Mouse (Mus musculus) hindbrain, embryonic 13.5 days (tissue): ENCODE data around the gene Sema4f. TPM values are rescaled to one million over a fixed set of nuclear protein-coding genes. Genes with fewer than 3 reads are reported as not detected.

ENCODE experiments used
- ATAC-seq: fragments of 200-750 bp; cut with Nextera tagmentation; 2 replicates; pipeline ENCODE4 v1.8.0; 2017; ENCODE audit warnings: moderate TSS enrichment; ENCODE audit not compliant: low FRiP score
- H3K27ac ChIP-seq: fragments of 300-500 bp; sonication (generic); 2 replicates; pipeline ENCODE4 v1.5.1; 2015; ENCODE audit warnings: inconsistent platforms, mild to moderate bottlenecking, moderate library complexity
- H3K27me3 ChIP-seq: fragments of 300-500 bp; sonication (generic); 2 replicates; pipeline ENCODE4 v1.6.1; 2015; ENCODE audit warnings: mild to moderate bottlenecking, inconsistent platforms
- H3K36me3 ChIP-seq: fragments of 300-500 bp; sonication (generic); 2 replicates; pipeline ENCODE4 v1.6.1; 2015; ENCODE audit warnings: mild to moderate bottlenecking, inconsistent platforms
- H3K4me1 ChIP-seq: fragments of 300-500 bp; sonication (generic); replicated peaks from 2 replicates; pipeline ENCODE4 v1.6.1; 2015; ENCODE audit warnings: inconsistent platforms
- H3K4me2 ChIP-seq: fragments of 300-500 bp; sonication (generic); 2 replicates; pipeline ENCODE4 v1.6.1; 2015; ENCODE audit warnings: inconsistent platforms, mild to moderate bottlenecking, moderate library complexity
- H3K4me3 ChIP-seq: fragments of 300-500 bp; sonication (generic); 2 replicates; pipeline ENCODE4 v1.5.1; 2015; ENCODE audit warnings: mild to moderate bottlenecking, inconsistent platforms
- H3K9ac ChIP-seq: fragments of 300-500 bp; sonication (generic); 2 replicates; pipeline ENCODE4 v1.6.1; 2015; ENCODE audit warnings: mild to moderate bottlenecking, inconsistent platforms
- H3K9me3 ChIP-seq: fragments of 300-500 bp; sonication (generic); 2 replicates; pipeline ENCODE4 v1.6.1; 2016; ENCODE audit warnings: inconsistent platforms
- WGBS: fragments of 180-500 bp; shearing (Covaris S2); methylation state at CpG from one replicate; pipeline ENCODE4 v1.1.7; 2015; 5-methylcytosine and 5-hydroxymethylcytosine counted together
- polyA plus RNA-seq: library from polyadenylated mRNA; unstranded; fragments of >200 nt; fragmentation: Nextera tagmentation; extraction: Ambion mirVana; gene quantifications from 2 replicates; pipeline ENCODE4 v1.2.1, GENCODE M21; 2015

Sema4f gene
- polyA plus RNA-seq, 1 experiment from 2014 or later, result 17.5 TPM

DNA sequence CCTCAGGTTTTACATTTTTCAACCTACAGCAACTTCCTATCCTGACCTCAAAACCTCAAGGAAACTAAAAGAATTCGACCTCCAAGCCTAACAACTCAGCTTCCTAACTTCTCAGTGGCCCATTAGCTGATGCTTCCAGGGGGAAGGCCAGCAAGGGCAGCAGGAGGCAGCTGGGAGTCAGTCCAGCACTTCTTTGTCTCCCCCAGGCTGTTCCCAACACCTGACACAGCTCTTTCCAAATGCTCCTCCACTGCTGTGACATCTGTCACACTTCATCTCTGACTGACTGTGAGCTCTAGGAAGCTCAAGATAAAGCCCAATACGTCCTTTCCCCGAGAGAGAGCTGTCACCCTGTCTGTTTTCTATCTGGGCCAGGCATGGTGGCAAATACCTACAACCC lies 55.0 kb downstream of the Sema4f start:
- H3K27me3 ChIP-seq, result no peaks in the 10 kb centered on the region
- H3K27ac ChIP-seq, result no peak overlapping the region
- no peaks in the 10 kb centered on the region for H3K4me1 ChIP-seq
- no peak overlapping the region for H3K9ac ChIP-seq
- no peak overlapping the region for H3K4me3 ChIP-seq
- no peak overlapping the region for H3K4me2 ChIP-seq
- no peaks in the 10 kb centered on the region for H3K36me3 ChIP-seq
- 80% methylated on average over 3 of the region's 3 CpGs for WGBS
- H3K9me3 ChIP-seq, result no peaks in the 10 kb centered on the region
- ATAC-seq, result no peak

DNA sequence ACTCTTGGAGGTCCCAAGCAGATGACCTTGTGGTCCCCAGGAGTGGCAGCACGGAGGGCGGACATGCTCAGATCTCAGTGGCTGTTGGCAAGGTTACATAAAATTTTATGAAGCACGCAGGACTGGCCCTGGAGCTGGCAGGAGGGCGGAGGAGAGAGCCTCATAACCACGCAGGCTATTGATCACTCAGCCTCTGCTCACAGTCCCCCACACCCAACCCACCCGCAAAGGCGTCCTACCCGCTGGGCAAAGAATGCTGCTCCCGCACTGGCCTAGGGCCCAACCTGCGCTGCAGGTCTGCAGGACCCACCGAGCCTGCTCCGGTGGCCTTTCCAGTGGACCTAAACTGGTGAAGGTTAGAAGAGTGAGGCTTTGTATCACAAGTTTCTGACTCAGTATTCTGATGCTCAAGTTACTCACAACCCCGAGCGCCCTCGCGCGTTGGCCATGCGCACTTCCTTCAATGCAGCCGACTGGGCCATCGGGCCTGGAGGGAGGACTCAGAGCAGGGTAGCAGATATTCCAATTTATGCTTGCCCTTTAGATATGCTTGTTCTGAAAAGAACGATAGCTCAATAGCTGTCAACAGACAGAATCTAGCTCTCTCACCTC lies 58.0 kb downstream of the Sema4f start:
- no peak overlapping the region for H3K4me2 ChIP-seq
- no peaks in the 10 kb centered on the region for H3K36me3 ChIP-seq
- H3K27ac ChIP-seq, result no peak overlapping the region
- no peak overlapping the region for H3K4me3 ChIP-seq
- H3K4me1 ChIP-seq, result no peaks in the 10 kb centered on the region
- 57% methylated on average over 21 of the region's 21 CpGs for WGBS
- ATAC-seq, result no peak
- no peak overlapping the region for H3K9ac ChIP-seq
- H3K27me3 ChIP-seq, result no peaks in the 10 kb centered on the region
- H3K9me3 ChIP-seq, result no peaks in the 10 kb centered on the region

DNA sequence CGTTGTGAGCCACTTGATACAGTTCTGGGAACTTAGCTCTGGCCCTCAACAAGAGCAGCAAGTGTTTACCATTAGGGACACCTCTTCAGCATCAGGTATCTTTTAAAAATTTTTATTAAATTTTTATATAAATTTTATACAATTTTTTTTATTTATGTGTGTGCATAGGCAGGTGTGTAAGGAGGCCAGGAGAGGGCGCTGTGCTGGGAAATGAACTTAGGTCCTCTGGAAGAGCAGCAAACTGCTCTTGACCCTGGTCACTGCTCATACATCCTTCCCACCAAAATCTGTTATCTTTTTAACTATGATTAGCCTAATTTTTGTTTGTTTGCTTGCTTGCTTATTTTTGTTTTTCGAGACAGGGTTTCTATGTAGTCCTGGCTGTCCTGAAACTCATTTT lies 58.8 kb downstream of the Sema4f start:
- no peak overlapping the region for H3K9ac ChIP-seq
- no peaks in the 10 kb centered on the region for H3K36me3 ChIP-seq
- no peak overlapping the region for H3K4me3 ChIP-seq
- H3K9me3 ChIP-seq, result no peaks in the 10 kb centered on the region
- H3K27me3 ChIP-seq, result no peaks in the 10 kb centered on the region
- H3K27ac ChIP-seq, result no peak overlapping the region
- no peak overlapping the region for H3K4me2 ChIP-seq
- no peaks in the 10 kb centered on the region for H3K4me1 ChIP-seq
- WGBS, result 82% methylated on average over 3 of the region's 3 CpGs
- ATAC-seq, result no peak

DNA sequence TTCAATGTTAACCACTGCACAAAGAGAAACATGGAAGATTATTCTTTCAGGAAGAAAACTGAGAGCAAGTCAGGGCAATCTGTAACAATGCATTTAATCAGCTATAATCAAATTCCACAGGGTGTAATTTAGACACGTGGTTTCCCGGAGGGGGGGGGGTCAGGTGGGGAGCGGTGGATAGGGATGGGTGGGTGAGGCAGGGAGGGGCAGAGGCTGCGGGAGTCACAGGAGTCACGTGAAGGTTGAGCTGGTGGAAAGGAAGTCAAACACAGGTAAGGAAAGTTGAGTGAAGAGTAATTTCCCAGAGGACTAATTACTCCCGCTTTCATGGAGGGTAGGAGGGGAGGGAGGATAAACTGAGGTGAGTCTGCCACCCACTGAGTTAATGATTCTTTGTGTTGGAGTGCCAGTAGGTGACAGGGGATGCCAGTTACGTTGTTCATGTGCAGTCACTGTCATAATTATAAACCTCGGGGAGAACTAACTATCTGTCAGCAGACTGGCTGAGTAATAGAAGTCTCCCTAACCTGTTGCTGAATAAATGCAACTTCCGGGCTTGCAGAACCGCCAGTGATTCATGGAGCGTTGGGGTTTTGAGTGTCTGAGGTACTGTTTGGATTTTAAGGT lies 60.0 kb downstream of the Sema4f start:
- no peaks in the 10 kb centered on the region for H3K36me3 ChIP-seq
- no peak overlapping the region for H3K4me2 ChIP-seq
- H3K27me3 ChIP-seq, result no peaks in the 10 kb centered on the region
- H3K4me3 ChIP-seq, result no peak overlapping the region
- H3K9me3 ChIP-seq, result no peaks in the 10 kb centered on the region
- WGBS, result 71% methylated on average over 11 of the region's 11 CpGs
- no peaks in the 10 kb centered on the region for H3K4me1 ChIP-seq
- H3K27ac ChIP-seq, result no peak overlapping the region
- H3K9ac ChIP-seq, result no peak overlapping the region
- ATAC-seq, result no peak

DNA sequence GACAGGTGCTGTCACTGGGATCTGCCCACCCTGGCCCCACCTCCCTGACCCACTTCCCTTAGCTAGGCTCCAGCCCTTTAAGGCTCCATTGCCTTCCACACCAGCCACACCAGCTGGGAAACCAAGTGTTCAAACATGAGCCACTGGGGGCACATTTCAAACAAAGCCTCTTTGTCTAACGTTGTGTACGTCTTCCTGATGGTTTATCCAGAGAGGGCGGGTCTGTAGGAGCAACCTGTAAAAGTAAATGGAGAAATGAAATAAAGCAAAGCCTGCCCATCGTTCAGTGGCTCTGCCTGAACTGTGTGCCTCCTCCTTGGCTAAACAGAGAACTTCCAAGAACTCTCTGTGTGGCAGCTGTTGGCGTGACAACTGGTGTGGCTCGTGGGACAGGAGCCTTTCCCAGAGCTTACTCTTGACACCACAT lies 64.0 kb downstream of the Sema4f start:
- Histone ChIP-seq H3K27me3 (no peaks in the 10 kb centered on the region), H3K4me1 (no peaks in the 10 kb centered on the region), H3K9ac (no peak overlapping the region), H3K4me3 (no peak overlapping the region), H3K4me2 (no peak overlapping the region), H3K36me3 (no peaks in the 10 kb centered on the region), H3K27ac (no peak overlapping the region), H3K9me3 (no peaks in the 10 kb centered on the region)
- 62% methylated on average over 6 of the region's 6 CpGs for WGBS
- no peak for ATAC-seq

DNA sequence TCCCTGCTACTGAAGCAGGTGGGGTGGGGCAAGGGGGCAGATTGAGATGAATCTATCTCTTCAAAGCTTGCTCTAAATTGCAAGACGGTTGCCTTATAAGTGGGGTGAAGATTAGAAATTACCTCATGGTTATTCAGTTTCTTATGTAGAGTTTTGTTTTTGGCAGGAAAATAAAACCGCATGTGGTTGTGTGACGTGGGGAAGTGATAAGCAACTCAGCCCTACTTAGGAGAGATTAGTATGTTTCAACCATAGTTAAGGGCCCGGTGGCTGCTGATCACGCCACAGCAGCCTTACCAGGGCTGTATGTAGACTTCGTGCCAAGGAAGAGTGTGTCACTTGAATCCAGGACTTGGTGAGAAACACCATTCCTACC lies 67.2 kb downstream of the Sema4f start:
- no peaks in the 10 kb centered on the region for H3K36me3 ChIP-seq
- WGBS, result 90% methylated on average over 6 of the region's 6 CpGs
- H3K4me1 ChIP-seq, result no peaks in the 10 kb centered on the region
- H3K9me3 ChIP-seq, result 0 out of 2 replicates have a peak, but pooled peaks cover 2% of the 10 kb centered on the region
- H3K27me3 ChIP-seq, result no peaks in the 10 kb centered on the region
- ATAC-seq, result no peak
- H3K4me3 ChIP-seq, result no peak overlapping the region
- H3K9ac ChIP-seq, result no peak overlapping the region
- no peak overlapping the region for H3K4me2 ChIP-seq
- no peak overlapping the region for H3K27ac ChIP-seq

DNA sequence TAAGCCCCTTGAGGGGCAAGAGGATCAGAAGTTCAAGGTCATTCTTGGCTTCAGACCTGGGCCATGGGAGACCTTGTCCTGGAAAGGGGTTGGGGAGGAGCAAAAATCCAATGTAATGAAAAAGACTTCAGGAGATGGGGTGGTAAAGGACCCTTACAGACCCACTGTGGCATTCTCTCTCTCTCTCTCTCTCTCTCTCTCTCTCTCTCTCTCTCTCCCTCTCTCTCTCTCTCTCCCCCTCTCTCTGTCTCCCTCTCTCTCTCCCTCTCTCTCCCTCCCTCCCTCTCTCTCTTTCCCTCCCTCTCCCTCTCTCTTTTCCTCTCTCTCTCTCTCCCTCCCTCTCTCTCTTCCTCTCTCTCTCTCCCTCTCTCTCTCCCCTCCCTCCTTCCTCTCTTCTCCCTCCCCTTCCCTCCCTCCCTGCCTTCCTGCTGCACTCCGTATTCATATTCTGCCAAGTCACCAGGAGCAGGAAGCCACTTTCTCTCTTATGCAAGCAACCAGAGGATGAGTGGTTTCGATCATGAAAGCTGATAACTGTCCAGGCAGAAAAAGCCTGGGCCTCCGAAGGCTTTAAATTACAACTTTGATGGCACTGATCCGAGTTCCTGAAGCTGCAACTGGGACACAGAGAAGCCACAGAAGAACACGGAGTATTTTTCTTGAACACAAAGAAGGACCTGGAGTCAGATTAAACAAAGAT lies 67.8 kb downstream of the Sema4f start:
- no peak for ATAC-seq
- Histone ChIP-seq H3K36me3 (no peaks in the 10 kb centered on the region), H3K27me3 (no peaks in the 10 kb centered on the region), H3K4me2 (no peak overlapping the region), H3K4me3 (no peak overlapping the region), H3K4me1 (no peaks in the 10 kb centered on the region), H3K9me3 (peaks cover 6% of the 10 kb centered on the region; the same call in 1 of the 2 replicates), H3K9ac (no peak overlapping the region), H3K27ac (no peak overlapping the region)
- 46% methylated on average over 5 of the region's 5 CpGs for WGBS

GRCm38 (mm10) chr6:82868476-82868875 lies 71.1 kb downstream of the Sema4f start:
- Histone ChIP-seq H3K27me3 (no peaks in the 10 kb centered on the region), H3K4me1 (no peaks in the 10 kb centered on the region), H3K9me3 (peaks cover 13% of the 10 kb centered on the region; the same call in 1 of the 2 replicates), H3K9ac (no peak overlapping the region), H3K4me2 (no peak overlapping the region), H3K4me3 (no peak overlapping the region), H3K27ac (no peak overlapping the region), H3K36me3 (no peaks in the 10 kb centered on the region)
- 85% methylated on average over 5 of the region's 5 CpGs for WGBS
- ATAC-seq, result no peak

- no peak overlapping the region for H3K27ac ChIP-seq
- no peak overlapping the region for H3K4me2 ChIP-seq
- no peak for ATAC-seq
- no peak overlapping the region for H3K9ac ChIP-seq
- H3K9me3 ChIP-seq, result peaks cover 13% of the 10 kb centered on the region; the same call in 1 of the 2 replicates
- H3K4me1 ChIP-seq, result no peaks in the 10 kb centered on the region
- no peak overlapping the region for H3K4me3 ChIP-seq
- 85% methylated on average over 8 of the region's 8 CpGs for WGBS
- H3K27me3 ChIP-seq, result no peaks in the 10 kb centered on the region
- no peaks in the 10 kb centered on the region for H3K36me3 ChIP-seq
These were observed 76.1 kb downstream of the Sema4f start for GRCm38 (mm10) chr6:82863380-82863874.

- peaks cover 13% of the 10 kb centered on the region; the same call in 1 of the 2 replicates for H3K9me3 ChIP-seq
- no peaks in the 10 kb centered on the region for H3K4me1 ChIP-seq
- no peak overlapping the region for H3K9ac ChIP-seq
- no peak overlapping the region for H3K4me2 ChIP-seq
- WGBS, result 41% methylated on average over 7 of the region's 7 CpGs
- no peak for ATAC-seq
- no peak overlapping the region for H3K27ac ChIP-seq
- no peaks in the 10 kb centered on the region for H3K36me3 ChIP-seq
- H3K27me3 ChIP-seq, result no peaks in the 10 kb centered on the region
- no peak overlapping the region for H3K4me3 ChIP-seq
These were observed 77.1 kb downstream of the Sema4f start for GRCm38 (mm10) chr6:82862475-82862874.

GRCm38 (mm10) chr6:82862042-82862441 lies 77.5 kb downstream of the Sema4f start:
- no peak for ATAC-seq
- Histone ChIP-seq H3K9ac (no peak overlapping the region), H3K27ac (no peak overlapping the region), H3K4me1 (no peaks in the 10 kb centered on the region), H3K27me3 (no peaks in the 10 kb centered on the region), H3K4me2 (no peak overlapping the region), H3K9me3 (peaks cover 9% of the 10 kb centered on the region; the same call in 1 of the 2 replicates), H3K4me3 (no peak overlapping the region), H3K36me3 (no peaks in the 10 kb centered on the region)
- 57% methylated on average over 3 of the region's 3 CpGs for WGBS
